Mouse (Mus musculus) erythroid progenitor cell, adult 5-6 weeks (primary cell): Measurements from ENCODE around the gene BC147527. TPM values are rescaled to one million over a fixed set of nuclear protein-coding genes. Genes with fewer than 3 reads are reported as not detected.
"Not testable (repeated sequence)": the region's sequence is repeated elsewhere in the genome, so short reads cannot be mapped to it uniquely, and the experiment has no call there.

Experiments used
- ATAC-seq: replicated peaks from 2 replicates; pipeline ENCODE4 v1.8.0; 2016; ENCODE audit warnings: moderate number of reproducible peaks, mild to moderate bottlenecking, moderate TSS enrichment, inconsistent platforms; ENCODE audit not compliant: poor library complexity, low FRiP score, severe bottlenecking
- total RNA-seq, 2 experiments: library from RNA; stranded (forward) in 1 of 2; stranded (reverse) in 1 of 2; fragments of 150-400 nt in 1 of 2; fragments of 186-747, 209-891 nt in 1 of 2; gene quantifications; 2 replicates each; pipeline versions ENCODE4 v1.2.3 to v1.2.4; 2015 to 2017; ENCODE audit warnings: low replicate concordance in 2 of 2

Gene BC147527
- total RNA-seq (2015; ENCODE audit: low replicate concordance) (14.4 TPM in 1 of 2 replicates, not detected in the other), total RNA-seq (2017; ENCODE audit: low replicate concordance) (15.8 TPM in 1 of 2 replicates, not detected in the other)

GRCm38 (mm10) chr13:120299991-120300442 lies at the start of gene BC147527:
BC147527 (plus strand) TSS chr13:120300392.
- no peak for ATAC-seq

GRCm38 (mm10) chr13:120251208-120251924 lies 48.8 kb upstream of the BC147527 start:
- not testable (repeated sequence) for ATAC-seq

GRCm38 (mm10) chr13:120258817-120259658 lies 41.2 kb upstream of the BC147527 start:
- ATAC-seq: not testable (repeated sequence)

- not testable (repeated sequence) for ATAC-seq
These were observed 40.5 kb upstream of the BC147527 start for GRCm38 (mm10) chr13:120259718-120260117.

GRCm38 (mm10) chr13:120262870-120263269 lies 37.3 kb upstream of the BC147527 start, which contains the start of gene AF067061:
AF067061 (plus strand) TSS chr13:120263114.
- not testable (repeated sequence) for ATAC-seq

GRCm38 (mm10) chr13:120277837-120278236 lies 22.4 kb upstream of the BC147527 start:
- ATAC-seq: not testable (repeated sequence)

- ATAC-seq: no peak
These were observed 21.4 kb upstream of the BC147527 start for GRCm38 (mm10) chr13:120278784-120279183.

- ATAC-seq: no peak
These were observed 783 bp upstream of the BC147527 start for GRCm38 (mm10) chr13:120299324-120299894.

GRCm38 (mm10) chr13:120300853-120301252 lies 661 bp downstream of the BC147527 start:
- no peak for ATAC-seq

- ATAC-seq: no peak
These were observed 10.6 kb downstream of the BC147527 start for GRCm38 (mm10) chr13:120310749-120311148.

- ATAC-seq: no peak
These were observed 13.4 kb downstream of the BC147527 start for GRCm38 (mm10) chr13:120313584-120313983.

- not testable (repeated sequence) for ATAC-seq
These were observed 16.4 kb downstream of the BC147527 start, which contains the start of gene Tcstv3 for GRCm38 (mm10) chr13:120316578-120316977. Tcstv3 (plus strand) TSS chr13:120316878.

GRCm38 (mm10) chr13:120320183-120320582 lies 20.0 kb downstream of the BC147527 start:
- ATAC-seq: no peak

GRCm38 (mm10) chr13:120320721-120321120 lies 20.5 kb downstream of the BC147527 start:
- ATAC-seq: peak; percentile 30; the same call in 1 of the 2 replicates

Other genes starting within 250 kb of the BC147527 start
- gene Gm21188, start 248.2 kb upstream of the BC147527 start, total RNA-seq (2015; ENCODE audit: low replicate concordance): 33.5 and 35.0 TPM in 2 replicates
- gene Gm21188, start 248.2 kb upstream of the BC147527 start, total RNA-seq (2017; ENCODE audit: low replicate concordance): 10.9 and 11.7 TPM in 2 replicates
- gene Gm20767, start 160.1 kb upstream of the BC147527 start, total RNA-seq (2015; ENCODE audit: low replicate concordance): not detected in 2 replicates
- gene Gm20767, start 160.1 kb upstream of the BC147527 start, total RNA-seq (2017; ENCODE audit: low replicate concordance): not detected in 2 replicates
- not detected in 2 replicates for gene Gm21818, start 128.0 kb upstream of the BC147527 start, total RNA-seq (2015; ENCODE audit: low replicate concordance)
- not detected in 2 replicates for gene Gm21818, start 128.0 kb upstream of the BC147527 start, total RNA-seq (2017; ENCODE audit: low replicate concordance)
- gene Gm21762, start 84.4 kb upstream of the BC147527 start, total RNA-seq (2015; ENCODE audit: low replicate concordance): not detected in 2 replicates
- gene Gm21762, start 84.4 kb upstream of the BC147527 start, total RNA-seq (2017; ENCODE audit: low replicate concordance): not detected in 2 replicates
- gene Gm21731, start 61.3 kb upstream of the BC147527 start, total RNA-seq (2015; ENCODE audit: low replicate concordance): not detected in 2 replicates
- not detected in 2 replicates for gene Gm21731, start 61.3 kb upstream of the BC147527 start, total RNA-seq (2017; ENCODE audit: low replicate concordance)
- gene AF067061, start 37.3 kb upstream of the BC147527 start, total RNA-seq (2015; ENCODE audit: low replicate concordance): not detected in 2 replicates
- gene AF067061, start 37.3 kb upstream of the BC147527 start, total RNA-seq (2017; ENCODE audit: low replicate concordance): not detected in 2 replicates
- gene Tcstv3, start 16.5 kb downstream of the BC147527 start, total RNA-seq (2015; ENCODE audit: low replicate concordance): not detected in 2 replicates
- not detected in 2 replicates for gene Tcstv3, start 16.5 kb downstream of the BC147527 start, total RNA-seq (2017; ENCODE audit: low replicate concordance)